Mouse (Mus musculus): Measurements from ENCODE around the gene Rnase9.

DNA sequence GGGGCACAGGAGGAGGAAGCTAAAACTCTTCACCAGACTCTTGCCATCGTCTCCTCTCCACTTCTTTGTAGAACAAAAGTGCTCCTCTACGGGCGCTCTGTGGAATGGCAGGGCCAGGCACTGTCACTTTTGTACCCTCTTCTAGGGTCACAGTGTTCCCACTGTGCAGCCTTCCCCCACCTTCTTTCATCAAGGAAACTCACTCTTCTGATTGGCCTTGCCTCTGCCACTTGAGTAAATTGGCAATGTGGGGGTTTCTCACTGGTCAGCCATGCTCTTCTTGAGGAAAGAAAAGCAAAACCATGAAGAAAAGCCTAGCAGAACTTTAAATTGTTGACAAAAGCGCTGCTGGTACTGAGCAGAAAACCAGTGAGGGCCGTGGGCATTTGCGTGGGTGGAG, at the start of gene Rnase9:
- TF ChIP-seq CTCF (IDR thresholded peaks at IDR 0.05; ENCODE audit: borderline replicate concordance, control insufficient read depth, extremely low read depth, insufficient read depth, low read length, poor library complexity) (no peak), POLR2A (IDR thresholded peaks at IDR 0.05; ENCODE audit: control insufficient read depth, extremely low read depth, insufficient read depth, low read length, poor library complexity) (no peak)
